Mouse (Mus musculus) embryonic facial prominence, embryonic 11.5 days (tissue): ENCODE measurements around the gene Fgfr2. TPM values are rescaled to one million over a fixed set of nuclear protein-coding genes. Genes with fewer than 3 reads are reported as not detected.

ENCODE experiments used
- ATAC-seq: fragments of 200-750 bp; cut with Nextera tagmentation; replicated peaks from 2 replicates; pipeline ENCODE4 v1.8.0; 2017; ENCODE audit warnings: low read depth; ENCODE audit not compliant: insufficient number of reproducible peaks, low FRiP score, low TSS enrichment
- DNase-seq: peaks from one replicate; pipeline ENCODE4 v3.0.0-alpha.2; 2015; ENCODE audit warnings: low spot score
- H3K27ac ChIP-seq: fragments of 300-500 bp; sonication (generic); replicated peaks from 2 replicates; pipeline ENCODE4 v1.5.1; 2014; ENCODE audit warnings: mild to moderate bottlenecking, low read depth, low read length, control low read depth
- H3K27me3 ChIP-seq: fragments of 300-500 bp; sonication (generic); 2 replicates; pipeline ENCODE4 v1.6.1; 2014; ENCODE audit warnings: mild to moderate bottlenecking, low read length, moderate library complexity, mixed read lengths; ENCODE audit not compliant: control insufficient read depth, insufficient read depth
- H3K36me3 ChIP-seq: fragments of 300-500 bp; sonication (generic); replicated peaks from 2 replicates; pipeline ENCODE4 v1.6.1; 2014; ENCODE audit warnings: low read depth, mild to moderate bottlenecking, low read length, moderate library complexity, mixed read lengths; ENCODE audit not compliant: control insufficient read depth, insufficient read depth
- H3K4me1 ChIP-seq: fragments of 300-500 bp; sonication (generic); 2 replicates; pipeline ENCODE4 v1.6.1; 2014; ENCODE audit warnings: low read length, mixed read lengths; ENCODE audit not compliant: control insufficient read depth, insufficient read depth
- H3K4me2 ChIP-seq: fragments of 300-500 bp; sonication (generic); 2 replicates; pipeline ENCODE4 v1.6.1; 2014; ENCODE audit warnings: low read depth, mild to moderate bottlenecking, control low read depth, low read length, moderate library complexity
- H3K4me3 ChIP-seq: fragments of 300-500 bp; sonication (generic); 2 replicates; pipeline ENCODE4 v1.5.1; 2014; ENCODE audit warnings: low read depth, low read length, control low read depth
- H3K9ac ChIP-seq: fragments of 300-500 bp; sonication (generic); replicated peaks from 2 replicates; pipeline ENCODE4 v1.6.1; 2014; ENCODE audit warnings: mild to moderate bottlenecking, control low read depth, low read length
- H3K9me3 ChIP-seq: fragments of 300-500 bp; sonication (generic); replicated peaks from 2 replicates; pipeline ENCODE4 v1.6.1; 2016; ENCODE audit warnings: mild to moderate bottlenecking, low read length, inconsistent platforms, mixed read lengths; ENCODE audit not compliant: control insufficient read depth
- WGBS: fragments of 180-500 bp; shearing (Covaris S2); extraction: QIAGEN DNeasy Blood & Tissue Kit; methylation state at CpG from one replicate; pipeline ENCODE4 v1.1.7; 2014; 5-methylcytosine and 5-hydroxymethylcytosine counted together
- polyA plus RNA-seq: library from polyadenylated mRNA; unstranded; fragments of >200 nt; fragmentation: Nextera tagmentation; extraction: Ambion mirVana; gene quantifications from 2 replicates; pipeline ENCODE4 v1.2.1, GENCODE M21; 2014

Fgfr2 gene
- polyA plus RNA-seq, 1 experiment from 2014 or later, result 75.6 TPM

DNA sequence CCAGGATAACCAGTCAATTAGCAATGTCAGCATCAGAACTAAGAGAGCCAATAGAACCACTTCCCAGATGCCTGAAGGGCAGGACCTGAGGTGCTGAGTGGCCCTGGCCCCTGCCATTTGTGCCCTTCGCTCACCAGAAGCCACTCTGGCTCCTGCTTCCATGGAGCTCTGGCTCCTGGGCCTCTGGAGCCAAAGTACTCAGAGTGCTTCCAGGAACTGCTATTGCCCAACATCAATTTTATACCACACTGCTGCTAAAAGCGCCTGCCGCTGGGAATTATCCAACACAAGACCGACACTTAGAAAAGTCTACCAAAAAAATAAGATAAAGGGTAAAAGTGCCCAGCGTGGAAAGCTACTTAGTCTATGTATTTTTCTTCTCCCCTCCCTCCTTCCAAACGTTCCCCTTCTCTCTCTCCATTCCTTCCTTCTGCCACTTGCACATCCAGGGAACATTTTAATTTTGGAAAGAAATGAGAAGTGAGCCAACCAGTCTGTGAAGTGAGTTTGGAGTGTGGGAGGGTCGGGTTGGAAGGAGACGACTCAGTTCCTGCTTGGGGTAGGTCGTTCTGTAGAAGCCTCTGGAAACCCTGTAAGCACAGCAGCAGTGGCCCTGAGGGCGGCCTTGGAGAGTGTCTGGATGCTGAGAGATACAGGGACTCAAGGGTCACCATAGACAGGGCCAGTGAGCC lies 1216.5 kb downstream of the Fgfr2 start:
- H3K27me3 ChIP-seq, result no peaks in the 10 kb centered on the region
- DNase-seq, result no peak
- no peak for ATAC-seq
- H3K36me3 ChIP-seq, result no peaks in the 10 kb centered on the region
- 80% methylated on average over 10 of the region's 10 CpGs for WGBS
- no peak overlapping the region for H3K4me3 ChIP-seq
- H3K4me2 ChIP-seq, result no peak overlapping the region
- H3K27ac ChIP-seq, result no peak overlapping the region
- no peaks in the 10 kb centered on the region for H3K9me3 ChIP-seq
- no peaks in the 10 kb centered on the region for H3K4me1 ChIP-seq
- no peak overlapping the region for H3K9ac ChIP-seq

GRCm38 (mm10) chr7:131899356-131899755 lies 1223.8 kb downstream of the Fgfr2 start:
- H3K4me3 ChIP-seq, result no peak overlapping the region
- H3K27me3 ChIP-seq, result no peaks in the 10 kb centered on the region
- peak; percentile 87 for DNase-seq
- 5% methylated on average over 2 of the region's 2 CpGs for WGBS
- ATAC-seq, result no peak
- no peaks in the 10 kb centered on the region for H3K9me3 ChIP-seq
- H3K4me2 ChIP-seq, result no peak overlapping the region
- no peak overlapping the region for H3K9ac ChIP-seq
- no peaks in the 10 kb centered on the region for H3K4me1 ChIP-seq
- no peaks in the 10 kb centered on the region for H3K36me3 ChIP-seq
- no peak overlapping the region for H3K27ac ChIP-seq

GRCm38 (mm10) chr7:131897282-131897681 lies 1225.9 kb downstream of the Fgfr2 start:
- Histone ChIP-seq H3K4me3 (no peak overlapping the region), H3K9me3 (no peaks in the 10 kb centered on the region), H3K27me3 (no peaks in the 10 kb centered on the region), H3K27ac (no peak overlapping the region), H3K4me1 (no peaks in the 10 kb centered on the region), H3K36me3 (no peaks in the 10 kb centered on the region), H3K4me2 (no peak overlapping the region), H3K9ac (no peak overlapping the region)
- WGBS, result 12% methylated on average over 4 of the region's 4 CpGs
- DNase-seq, result peak; percentile 32
- ATAC-seq, result no peak

DNA sequence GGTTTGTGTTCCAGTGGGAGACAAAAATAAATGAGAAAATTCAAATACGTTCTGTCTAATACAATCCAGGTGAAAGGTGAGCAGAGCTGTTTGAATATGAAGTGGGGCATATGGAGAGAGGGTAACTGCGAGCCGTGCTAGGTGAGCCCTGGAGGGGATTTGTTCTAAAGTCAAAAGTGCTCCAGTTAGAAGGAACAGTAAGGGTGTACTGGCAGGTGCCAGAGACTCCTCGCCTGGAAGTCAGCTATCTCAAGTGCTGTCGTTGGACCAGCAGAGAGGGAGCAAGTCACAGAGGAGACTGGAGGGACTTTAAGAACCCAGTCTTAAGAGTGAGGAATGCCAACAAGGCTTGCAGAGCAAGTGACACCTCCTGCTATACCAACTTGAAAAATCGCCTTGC lies 1240.3 kb downstream of the Fgfr2 start:
- ATAC-seq, result no peak
- Histone ChIP-seq H3K36me3 (no peaks in the 10 kb centered on the region), H3K4me3 (no peak overlapping the region), H3K9me3 (no peaks in the 10 kb centered on the region), H3K4me1 (no peaks in the 10 kb centered on the region), H3K27ac (no peak overlapping the region), H3K27me3 (no peaks in the 10 kb centered on the region), H3K4me2 (no peak overlapping the region), H3K9ac (no peak overlapping the region)
- DNase-seq, result no peak
- WGBS, result 59% methylated on average over 6 of the region's 6 CpGs

DNA sequence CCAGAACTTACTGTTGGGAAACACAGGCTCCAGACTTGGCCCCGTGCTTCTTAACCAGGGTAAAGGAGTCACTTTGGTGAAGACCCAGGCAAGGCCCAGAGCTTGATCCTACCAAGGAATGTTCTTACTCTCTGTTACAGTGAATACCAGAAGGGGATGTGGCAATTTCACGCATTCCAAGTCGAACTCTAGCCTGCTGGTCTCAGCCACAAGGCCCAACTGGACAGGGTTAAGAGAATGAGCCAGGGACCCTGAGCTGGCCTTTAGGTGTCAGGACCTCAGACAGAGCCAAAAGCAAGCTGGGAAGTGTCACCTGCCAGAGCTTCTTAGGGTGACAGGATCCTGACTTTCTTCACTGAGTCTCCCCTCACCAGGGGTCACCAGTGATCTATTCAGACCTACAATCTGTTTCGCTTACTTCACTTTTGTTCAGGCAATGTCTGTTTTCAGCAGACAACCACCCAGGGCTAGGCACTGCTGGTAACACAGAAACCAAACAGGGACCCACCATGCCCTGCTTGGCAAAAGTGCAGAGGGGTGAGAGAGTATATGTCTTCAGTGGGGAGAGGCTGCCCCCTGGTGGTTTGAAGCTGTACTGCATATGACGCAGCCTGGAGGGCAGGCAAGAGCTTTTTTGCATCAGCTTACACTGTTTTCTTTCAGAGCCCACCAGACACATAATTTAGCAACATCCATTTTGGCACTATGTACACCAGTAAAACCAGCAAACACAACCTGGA lies 1241.1 kb downstream of the Fgfr2 start:
- no peaks in the 10 kb centered on the region for H3K4me1 ChIP-seq
- DNase-seq, result peak; percentile 77
- H3K27ac ChIP-seq, result no peak overlapping the region
- H3K4me3 ChIP-seq, result no peak overlapping the region
- no peak overlapping the region for H3K4me2 ChIP-seq
- no peak overlapping the region for H3K9ac ChIP-seq
- H3K36me3 ChIP-seq, result no peaks in the 10 kb centered on the region
- WGBS, result 39% methylated on average over 5 of the region's 5 CpGs
- no peaks in the 10 kb centered on the region for H3K9me3 ChIP-seq
- 0 out of 2 replicates have a peak, but pooled peaks have one; percentile 48 for ATAC-seq
- no peaks in the 10 kb centered on the region for H3K27me3 ChIP-seq

DNA sequence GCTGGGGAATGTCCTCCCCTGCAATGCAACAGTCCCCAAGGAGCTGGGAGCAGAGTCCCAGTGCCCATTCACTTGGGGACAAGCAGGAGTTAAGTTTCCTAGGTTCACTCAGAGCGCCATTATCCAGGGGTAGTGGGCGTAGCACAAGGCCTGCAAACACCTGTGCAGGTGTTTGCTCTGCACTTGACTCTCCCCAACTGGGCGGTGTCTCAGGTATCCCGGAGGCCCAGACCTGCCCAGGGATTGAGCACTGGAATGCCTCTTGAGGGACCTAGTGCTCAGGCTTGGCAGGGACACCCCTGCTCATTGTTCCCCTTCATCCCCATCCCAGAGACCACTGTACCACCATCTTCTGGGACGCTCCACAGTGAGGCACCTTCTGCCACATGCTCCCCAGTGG lies 1243.0 kb downstream of the Fgfr2 start:
- Histone ChIP-seq H3K9ac (no peak overlapping the region), H3K4me3 (no peak overlapping the region), H3K4me2 (no peak overlapping the region), H3K36me3 (no peaks in the 10 kb centered on the region), H3K27ac (no peak overlapping the region), H3K27me3 (no peaks in the 10 kb centered on the region), H3K9me3 (no peaks in the 10 kb centered on the region), H3K4me1 (no peaks in the 10 kb centered on the region)
- DNase-seq, result no peak
- WGBS, result 82% methylated on average over 5 of the region's 5 CpGs
- no peak for ATAC-seq

GRCm38 (mm10) chr7:131878846-131879245 lies 1244.3 kb downstream of the Fgfr2 start:
- 64% methylated on average over 8 of the region's 8 CpGs for WGBS

GRCm38 (mm10) chr7:131861157-131861556 lies 1262.0 kb downstream of the Fgfr2 start:
- Histone ChIP-seq H3K36me3 (no peaks in the 10 kb centered on the region), H3K9ac (no peak overlapping the region), H3K9me3 (no peaks in the 10 kb centered on the region), H3K4me2 (no peak overlapping the region), H3K4me1 (no peaks in the 10 kb centered on the region), H3K4me3 (no peak overlapping the region), H3K27ac (no peak overlapping the region), H3K27me3 (no peaks in the 10 kb centered on the region)
- DNase-seq (no peak), ATAC-seq (no peak)

More at GRCm38 (mm10) chr7:131878846-131879245, 1244.3 kb downstream of the Fgfr2 start:
- Histone ChIP-seq H3K27ac (no peak overlapping the region), H3K4me3 (no peak overlapping the region), H3K36me3 (no peaks in the 10 kb centered on the region), H3K4me1 (no peaks in the 10 kb centered on the region), H3K9ac (no peak overlapping the region), H3K27me3 (no peaks in the 10 kb centered on the region), H3K4me2 (no peak overlapping the region), H3K9me3 (no peaks in the 10 kb centered on the region)
- DNase-seq (no peak), ATAC-seq (no peak)
